Mouse (Mus musculus) ovary, adult 18-20 months (tissue): ENCODE data around the gene H2-Oa.

Experiments
- DNase-seq: peaks from one replicate; pipeline ENCODE4 v3.0.0; 2022; ENCODE audit warnings: low spot score, mixed read lengths

Gene H2-Oa

GRCm38 (mm10) chr17:34092197-34092875 lies at the start of gene H2-Oa:
TSS of gene H2-Oa (plus strand) at chr17:34092340.
- DNase-seq = no peak

GRCm38 (mm10) chr17:34045941-34046340 lies 46.2 kb upstream of the H2-Oa start:
- DNase-seq = no peak

- no peak for DNase-seq
Measured at GRCm38 (mm10) chr17:34047404-34048050, 44.6 kb upstream of the H2-Oa start.

- DNase-seq = no peak
Measured at GRCm38 (mm10) chr17:34057224-34057623, 34.9 kb upstream of the H2-Oa start.

GRCm38 (mm10) chr17:34068864-34069263 lies 23.3 kb upstream of the H2-Oa start:
- no peak for DNase-seq

GRCm38 (mm10) chr17:34072091-34072490 lies 20.0 kb upstream of the H2-Oa start:
- DNase-seq = no peak

GRCm38 (mm10) chr17:34075271-34075670 lies 16.9 kb upstream of the H2-Oa start:
- DNase-seq = no peak

GRCm38 (mm10) chr17:34077549-34077948 lies 14.6 kb upstream of the H2-Oa start:
- no peak for DNase-seq

GRCm38 (mm10) chr17:34078148-34078547 lies 14.0 kb upstream of the H2-Oa start:
- no peak for DNase-seq

GRCm38 (mm10) chr17:34079002-34079401 lies 13.1 kb upstream of the H2-Oa start:
- no peak for DNase-seq

- no peak for DNase-seq
Measured at GRCm38 (mm10) chr17:34079621-34080020, 12.5 kb upstream of the H2-Oa start.

GRCm38 (mm10) chr17:34083104-34083503 lies 9.0 kb upstream of the H2-Oa start:
- DNase-seq = no peak

- no peak for DNase-seq
Measured at GRCm38 (mm10) chr17:34087386-34087785, 4.8 kb upstream of the H2-Oa start.

GRCm38 (mm10) chr17:34088124-34088523 lies 4.0 kb upstream of the H2-Oa start:
- DNase-seq = no peak

GRCm38 (mm10) chr17:34090923-34091322 lies 1.2 kb upstream of the H2-Oa start:
- DNase-seq = no peak

- DNase-seq = no peak
Measured at GRCm38 (mm10) chr17:34093199-34093874, 1.2 kb downstream of the H2-Oa start.

GRCm38 (mm10) chr17:34094283-34095035 lies 2.3 kb downstream of the H2-Oa start:
- no peak for DNase-seq

GRCm38 (mm10) chr17:34096497-34097010 lies 4.4 kb downstream of the H2-Oa start:
- DNase-seq = no peak

- no peak for DNase-seq
Measured at GRCm38 (mm10) chr17:34097272-34097671, 5.1 kb downstream of the H2-Oa start.

- DNase-seq = no peak
Measured at GRCm38 (mm10) chr17:34098709-34099479, 6.8 kb downstream of the H2-Oa start.

- DNase-seq = no peak
Measured at GRCm38 (mm10) chr17:34099531-34099930, 7.4 kb downstream of the H2-Oa start.
